In the genomic region with DNA sequence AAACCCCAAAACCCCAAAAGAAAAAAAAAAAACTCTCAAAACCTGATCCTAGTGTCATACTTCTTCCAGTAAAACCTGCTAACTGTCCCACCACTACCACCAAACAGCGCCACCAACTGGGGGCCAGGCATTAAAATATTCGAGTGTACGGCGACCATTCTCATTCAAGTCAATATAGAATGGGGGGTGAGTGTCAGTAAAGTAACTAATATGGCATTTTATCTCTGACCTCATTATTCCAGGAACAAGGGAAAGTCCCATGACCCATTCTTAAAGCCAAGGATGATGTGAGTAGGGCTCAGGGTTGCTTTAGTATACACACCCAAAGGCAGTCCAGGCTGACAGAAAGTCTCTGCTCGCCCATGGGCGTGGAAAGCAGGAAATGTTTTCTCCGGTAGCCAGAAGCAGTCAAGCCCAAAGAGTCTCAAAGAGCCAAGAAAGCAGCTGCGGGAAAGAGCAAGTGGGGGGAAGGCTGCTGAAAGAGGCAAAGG, we compare ENCODE assay signal across 10 mouse cellular contexts. TPM values are rescaled to one million over a fixed set of nuclear protein-coding genes. Genes with fewer than 3 reads are reported as not detected.
DNase-seq lines count a peak whose midpoint lies in the region; ATAC-seq lines count a peak whose summit lies in the region.
"Had no signal": no experiment of that assay in that cellular context is flagged by ENCODE, and none has a peak within 500 bp of the region (broad histone marks: within the 10 kb centered on the region; RNA-seq: fewer than 3 reads in every experiment).

No protein-coding gene starts in this region.

- H3K4me3 ChIP-seq in heart, embryonic 10.5 days: no peak overlapping the region
- no peak overlapping the region for H3K4me3 ChIP-seq in embryonic facial prominence, embryonic 11.5 days (ENCODE audit: low read depth, low read length)
- H3K4me3 ChIP-seq: hindbrain, embryonic 15.5 days; neural tube, embryonic 12.5 days had no signal

- H3K9ac ChIP-seq in embryonic facial prominence, embryonic 11.5 days (replicated peaks; ENCODE audit: low read length): no peak overlapping the region
- H3K9ac ChIP-seq: hindbrain, embryonic 15.5 days; neural tube, embryonic 12.5 days had no signal

- ATAC-seq in embryonic facial prominence, embryonic 11.5 days (replicated peaks; ENCODE audit: insufficient number of reproducible peaks, low FRiP score, low TSS enrichment, low read depth): no peak
- ATAC-seq in megakaryocyte progenitor cell, adult 5-6 weeks (replicated peaks; ENCODE audit: poor library complexity): 0 out of 2 replicates have a peak, but pooled peaks have one; percentile 42

- H3K9me3 ChIP-seq in heart, embryonic 10.5 days: no peaks in the 10 kb centered on the region
- H3K9me3 ChIP-seq in embryonic facial prominence, embryonic 11.5 days (replicated peaks; ENCODE audit: control insufficient read depth, low read length): no peaks in the 10 kb centered on the region
- H3K9me3 ChIP-seq: hindbrain, embryonic 15.5 days; neural tube, embryonic 12.5 days had no signal

- no peak overlapping the region for H3K27ac ChIP-seq in heart, embryonic 10.5 days
- H3K27ac ChIP-seq in embryonic facial prominence, embryonic 11.5 days (replicated peaks; ENCODE audit: low read depth, low read length): no peak overlapping the region
- H3K27ac ChIP-seq: hindbrain, embryonic 15.5 days; neural tube, embryonic 12.5 days had no signal

- H3K36me3 ChIP-seq in heart, embryonic 10.5 days: no peaks in the 10 kb centered on the region
- no peaks in the 10 kb centered on the region for H3K36me3 ChIP-seq in embryonic facial prominence, embryonic 11.5 days (replicated peaks; ENCODE audit: control insufficient read depth, insufficient read depth, low read depth, low read length)
- H3K36me3 ChIP-seq: hindbrain, embryonic 15.5 days; neural tube, embryonic 12.5 days had no signal

- H3K4me2 ChIP-seq in embryonic facial prominence, embryonic 11.5 days (ENCODE audit: low read depth, low read length): no peak overlapping the region
- H3K4me2 ChIP-seq: hindbrain, embryonic 15.5 days; neural tube, embryonic 12.5 days had no signal

- peak; percentile 97 for DNase-seq in heart, adult 11 months
- DNase-seq in heart, embryonic 10.5 days (ENCODE audit: low spot score): no peak
- peak; percentile 62 for DNase-seq in right cerebral cortex, postnatal 4 days
- no peak for DNase-seq in right cerebral cortex, adult 2 months (ENCODE audit: low spot score in 2 of 2)
- peak; percentile 25 for DNase-seq in embryonic facial prominence, embryonic 11.5 days (ENCODE audit: low spot score)
- DNase-seq in layer of hippocampus, adult 18-20 months (ENCODE audit: low spot score in 2 of 2): no peak
- DNase-seq in left cerebral cortex, postnatal 25 days (ENCODE audit: low spot score in 2 of 2): no peak

- 35% methylated on average over 8 of the region's 8 CpGs for WGBS in heart, embryonic 10.5 days
- WGBS in embryonic facial prominence, embryonic 11.5 days: 41% methylated on average over 8 of the region's 8 CpGs

- intact Hi-C loops in left cerebral cortex, postnatal 25 days (cut with DNase I): loop anchor here (2.0 to 5.0 kb wide), 2 partner anchors 69 to 122 kb away; partner anchors contain the start of gene Pik3r5

- peaks cover 52% of the 10 kb centered on the region for H3K27me3 ChIP-seq in heart, embryonic 10.5 days (ENCODE audit: insufficient read depth, poor library complexity, severe bottlenecking)
- peaks cover 7% of the 10 kb centered on the region; the same call in 1 of the 2 replicates for H3K27me3 ChIP-seq in embryonic facial prominence, embryonic 11.5 days (ENCODE audit: control insufficient read depth, insufficient read depth, low read length)
- H3K27me3 ChIP-seq: hindbrain, embryonic 15.5 days had no signal

- peaks cover 12% of the 10 kb centered on the region for H3K4me1 ChIP-seq in heart, embryonic 10.5 days
- H3K4me1 ChIP-seq in embryonic facial prominence, embryonic 11.5 days (ENCODE audit: control insufficient read depth, insufficient read depth, low read length): no peaks in the 10 kb centered on the region; the same call in 1 of the 2 replicates

RNA-seq across cellular contexts. Expression of gene Mfsd6l, which starts 2.0 kb away (rescaled TPM):
- polyA plus RNA-seq in heart, embryonic 10.5 days (2016; fragmentation: Nextera tagmentation; extraction: Ambion mirVana): 0.06 and 0.16 TPM in 2 replicates
- polyA plus RNA-seq in embryonic facial prominence, embryonic 11.5 days (2014; fragmentation: Nextera tagmentation; extraction: Ambion mirVana): 0.20 and 0.27 TPM in 2 replicates
- 0.17 and 0.34 TPM in 2 replicates for total RNA-seq in megakaryocyte progenitor cell, adult 5-6 weeks (2015)
- not detected in 2 replicates for total RNA-seq in megakaryocyte progenitor cell, adult 5-6 weeks (2017)
- not detected for total RNA-seq in layer of hippocampus, adult 18-20 months (2021)
- not detected for total RNA-seq in left cerebral cortex, postnatal 25 days (2021)
- polyA plus RNA-seq: hindbrain, embryonic 15.5 days; neural tube, embryonic 12.5 days had no signal

RNA-seq across cellular contexts. Expression of gene Ccdc42, which starts 32.8 kb away (rescaled TPM):
- 0.80 and 1.5 TPM in 2 replicates for polyA plus RNA-seq in heart, embryonic 10.5 days (2016; fragmentation: Nextera tagmentation; extraction: Ambion mirVana)
- polyA plus RNA-seq in embryonic facial prominence, embryonic 11.5 days (2014; fragmentation: Nextera tagmentation; extraction: Ambion mirVana): 0.20 and 0.67 TPM in 2 replicates
- total RNA-seq in megakaryocyte progenitor cell, adult 5-6 weeks (2015): not detected in 2 replicates
- not detected in 2 replicates for total RNA-seq in megakaryocyte progenitor cell, adult 5-6 weeks (2017)
- 1 to 10 TPM; 1.2 to 2.5 TPM for total RNA-seq in layer of hippocampus, adult 18-20 months (2021)
- 1 to 10 TPM; 1.1 to 1.6 TPM for total RNA-seq in left cerebral cortex, postnatal 25 days (2021)

RNA-seq across cellular contexts. Expression of gene Pik3r6, which starts 51.2 kb away (rescaled TPM):
- polyA plus RNA-seq in heart, embryonic 10.5 days (2016; fragmentation: Nextera tagmentation; extraction: Ambion mirVana): 1.9 and 2.2 TPM in 2 replicates
- polyA plus RNA-seq in embryonic facial prominence, embryonic 11.5 days (2014; fragmentation: Nextera tagmentation; extraction: Ambion mirVana): 1.2 and 1.5 TPM in 2 replicates
- 5.5 and 6.4 TPM in 2 replicates for total RNA-seq in megakaryocyte progenitor cell, adult 5-6 weeks (2015)
- total RNA-seq in megakaryocyte progenitor cell, adult 5-6 weeks (2017): 6.8 and 9.8 TPM in 2 replicates
- total RNA-seq in layer of hippocampus, adult 18-20 months (2021): 1 to 10 TPM; 1.5 to 1.8 TPM
- 1 to 10 TPM; 2.8 to 4.0 TPM for total RNA-seq in left cerebral cortex, postnatal 25 days (2021)

Comparison
In these comparisons a context has a peak if more than half of its experiments do, and no peak if none do; other contexts are left out.
1. DNase-seq: peak in heart, adult 11 months (single experiment), right cerebral cortex, postnatal 4 days (single experiment) and embryonic facial prominence, embryonic 11.5 days (single experiment); none in heart, embryonic 10.5 days (single experiment), right cerebral cortex, adult 2 months (0 of 2), layer of hippocampus, adult 18-20 months (0 of 2) and left cerebral cortex, postnatal 25 days (0 of 2).